Mouse (Mus musculus) lung, postnatal 0 days (tissue): Measurements from ENCODE around the gene Gatd1.

Source experiments
- CTCF ChIP-seq: IDR thresholded peaks from 2 replicates; pipeline ENCODE4 v1.5.1; 2016; ENCODE audit warnings: antibody characterized with exemption, mild to moderate bottlenecking
- EP300 ChIP-seq: IDR thresholded peaks from 2 replicates; pipeline ENCODE4 v1.6.1; 2016; ENCODE audit warnings: antibody characterized with exemption, mild to moderate bottlenecking, control low read depth

- TF ChIP-seq CTCF (no peak), EP300 (no peak)
Observed at GRCm38 (mm10) chr7:141410631-141411030, 3.3 kb downstream of the Gatd1 start.
